Mouse (Mus musculus): ENCODE data around the gene Slc30a7.

DNA sequence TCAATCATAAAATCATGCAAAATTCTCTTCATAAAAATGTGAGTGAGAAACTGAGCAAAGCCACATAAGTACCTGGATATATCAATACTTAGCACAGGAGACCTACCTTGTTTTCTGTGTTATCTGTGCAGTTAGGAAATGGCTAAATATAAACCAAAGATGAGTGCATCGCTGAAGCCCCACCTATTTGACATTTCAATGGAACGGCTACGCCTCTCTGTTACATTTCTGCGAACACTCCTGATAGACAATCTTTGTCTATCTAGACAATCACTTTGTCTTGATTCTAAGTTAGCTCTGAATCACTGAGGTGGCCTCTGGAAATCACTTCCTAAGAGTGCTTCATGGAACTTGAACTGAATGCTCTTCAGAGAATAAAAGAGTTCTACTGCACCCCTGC lies 66.7 kb downstream of the Slc30a7 start:
- TF ChIP-seq POLR2A (IDR thresholded peaks at IDR 0.05; ENCODE audit: insufficient read depth, low read depth, low read length) (no peak), CTCF (IDR thresholded peaks at IDR 0.05) (no peak)
